Mouse (Mus musculus): ENCODE measurements around the gene Tcf25. TPM values are rescaled to one million over a fixed set of nuclear protein-coding genes. Genes with fewer than 3 reads are reported as not detected.
"Not testable (repeated sequence)": the region's sequence is repeated elsewhere in the genome, so short reads cannot be mapped to it uniquely, and the experiment has no call there.

Gene Tcf25
- polyA plus RNA-seq, 1 experiment from 2014 or later = 137 TPM

GRCm38 (mm10) chr8:123441788-123442187 is 68.2 kb downstream of the Tcf25 start:
- no peak for ATAC-seq (replicated peaks; ENCODE audit: insufficient number of reproducible peaks, insufficient read depth, low FRiP score, low read depth)
- 75% methylated on average over 2 of the region's 2 CpGs for WGBS

GRCm38 (mm10) chr8:123442351-123442750 is 68.8 kb downstream of the Tcf25 start:
- no peak for ATAC-seq (replicated peaks; ENCODE audit: insufficient number of reproducible peaks, insufficient read depth, low FRiP score, low read depth)
- 85% methylated on average over 5 of the region's 5 CpGs for WGBS
- Histone ChIP-seq H3K4me2 (peak overlapping the region; percentile 70; the same call in 1 of the 2 replicates), H3K27me3 (no peaks in the 10 kb centered on the region), H3K9me3 (replicated peaks) (no peaks in the 10 kb centered on the region), H3K27ac (no peak overlapping the region), H3K36me3 (no peaks in the 10 kb centered on the region), H3K4me1 (replicated peaks) (peaks cover 30% of the 10 kb centered on the region), H3K9ac (peak overlapping the region; percentile 85; the same call in 1 of the 2 replicates), H3K4me3 (peak overlapping the region; percentile 80; the same call in 1 of the 2 replicates)

More at GRCm38 (mm10) chr8:123441788-123442187, 68.2 kb downstream of the Tcf25 start:
- no peaks in the 10 kb centered on the region for H3K36me3 ChIP-seq
- peaks cover 24% of the 10 kb centered on the region for H3K4me1 ChIP-seq (replicated peaks)
- H3K27me3 ChIP-seq = no peaks in the 10 kb centered on the region
- no peaks in the 10 kb centered on the region for H3K9me3 ChIP-seq (replicated peaks)
- no peak overlapping the region for H3K4me3 ChIP-seq
- H3K4me2 ChIP-seq = no peak overlapping the region
- no peak overlapping the region for H3K9ac ChIP-seq
- no peak overlapping the region for H3K27ac ChIP-seq

- Histone ChIP-seq H3K36me3 (no peaks in the 10 kb centered on the region), H3K9ac (peak overlapping the region; percentile 85), H3K9me3 (replicated peaks) (no peaks in the 10 kb centered on the region), H3K27me3 (no peaks in the 10 kb centered on the region), H3K27ac (peak overlapping the region; percentile 80), H3K4me2 (peak overlapping the region; percentile 70), H3K4me1 (replicated peaks) (peaks cover 33% of the 10 kb centered on the region), H3K4me3 (peak overlapping the region; percentile 80)
- 1% methylated on average over 41 of the region's 41 CpGs for WGBS
- peak; percentile 95 for ATAC-seq (replicated peaks; ENCODE audit: insufficient number of reproducible peaks, insufficient read depth, low FRiP score, low read depth)
These were observed 69.5 kb downstream of the Tcf25 start for GRCm38 (mm10) chr8:123442871-123443575.

DNA sequence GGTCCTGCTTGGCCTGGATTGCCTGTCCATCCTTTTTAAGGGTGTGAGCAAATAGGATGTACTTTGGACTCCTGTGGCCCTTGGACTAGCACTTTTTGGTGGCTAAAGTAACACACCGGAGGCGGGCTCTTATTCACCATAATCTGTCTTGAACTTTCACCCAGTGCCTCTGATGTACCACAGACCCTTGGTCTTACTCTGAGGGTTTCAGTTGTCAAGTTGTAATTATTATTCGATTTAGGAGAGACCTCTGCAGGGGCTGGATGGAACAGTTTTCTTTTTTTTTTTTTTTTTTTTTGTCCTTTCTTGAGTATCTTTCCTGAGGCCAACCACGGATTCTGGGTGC is 70.0 kb downstream of the Tcf25 start:
- Histone ChIP-seq H3K9ac (peak overlapping the region; percentile 85), H3K4me2 (peak overlapping the region; percentile 70), H3K27me3 (no peaks in the 10 kb centered on the region), H3K36me3 (no peaks in the 10 kb centered on the region), H3K4me1 (replicated peaks) (peaks cover 33% of the 10 kb centered on the region), H3K27ac (peak overlapping the region; percentile 80; the same call in 1 of the 2 replicates), H3K9me3 (replicated peaks) (no peaks in the 10 kb centered on the region), H3K4me3 (peak overlapping the region; percentile 80)
- 28% methylated on average over 4 of the region's 4 CpGs for WGBS
- ATAC-seq (replicated peaks; ENCODE audit: insufficient number of reproducible peaks, insufficient read depth, low FRiP score, low read depth) = no peak

DNA sequence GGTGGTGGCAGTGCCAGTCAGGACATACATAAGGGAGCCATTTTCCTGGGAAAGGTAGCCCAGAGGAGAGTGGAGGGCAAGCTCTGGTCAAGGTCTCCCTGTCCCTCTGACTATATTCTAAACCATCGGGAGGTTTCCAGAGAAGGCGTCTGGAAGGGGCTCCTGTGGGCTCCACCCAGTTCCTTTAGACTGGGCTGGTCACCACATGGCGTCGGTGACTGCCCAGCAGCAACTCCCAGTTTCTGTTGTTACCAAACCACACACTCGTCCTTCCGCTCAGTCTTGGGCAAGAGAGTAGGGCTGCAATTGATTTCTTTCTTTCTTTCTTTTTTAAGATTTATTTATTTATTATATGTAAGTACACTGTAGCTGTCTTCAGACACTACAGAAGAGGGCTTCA is 70.6 kb downstream of the Tcf25 start:
- no peaks in the 10 kb centered on the region for H3K9me3 ChIP-seq (replicated peaks)
- H3K27me3 ChIP-seq = no peaks in the 10 kb centered on the region
- H3K4me1 ChIP-seq (replicated peaks) = peaks cover 33% of the 10 kb centered on the region
- 87% methylated on average over 6 of the region's 6 CpGs for WGBS
- peak overlapping the region; percentile 70; the same call in 1 of the 2 replicates for H3K4me2 ChIP-seq
- 0 out of 2 replicates have a peak overlapping the region, but pooled peaks have one; percentile 85 for H3K9ac ChIP-seq
- H3K36me3 ChIP-seq = 0 out of 2 replicates have a peak, but pooled peaks cover 2% of the 10 kb centered on the region
- no peak for ATAC-seq (replicated peaks; ENCODE audit: insufficient number of reproducible peaks, insufficient read depth, low FRiP score, low read depth)
- peak overlapping the region; percentile 80; the same call in 1 of the 2 replicates for H3K4me3 ChIP-seq
- no peak overlapping the region for H3K27ac ChIP-seq

DNA sequence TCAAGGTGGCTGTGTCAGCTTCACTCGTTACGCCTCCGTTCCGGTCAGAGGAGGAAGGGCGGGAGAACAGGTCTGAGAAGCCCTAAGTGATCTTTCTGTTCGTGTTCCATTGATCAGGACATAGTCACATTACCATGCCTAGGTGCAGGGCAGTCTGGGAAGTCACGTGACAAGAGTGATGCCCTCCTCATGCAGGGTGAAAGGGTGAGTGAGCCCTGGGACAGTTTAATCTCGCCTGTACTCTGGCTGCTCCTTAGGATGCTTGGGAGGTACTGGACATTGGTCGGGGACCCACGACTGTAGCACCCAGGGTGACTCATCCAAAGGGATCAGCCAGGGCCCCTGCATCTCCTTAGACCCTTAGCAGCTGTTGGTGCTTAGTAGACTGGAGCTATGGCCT is 72.4 kb downstream of the Tcf25 start:
- Histone ChIP-seq H3K36me3 (0 out of 2 replicates have a peak, but pooled peaks cover 5% of the 10 kb centered on the region), H3K9me3 (replicated peaks) (no peaks in the 10 kb centered on the region), H3K4me2 (no peak overlapping the region), H3K9ac (no peak overlapping the region), H3K4me3 (no peak overlapping the region), H3K27ac (no peak overlapping the region), H3K27me3 (no peaks in the 10 kb centered on the region), H3K4me1 (replicated peaks) (peaks cover 33% of the 10 kb centered on the region)
- ATAC-seq (replicated peaks; ENCODE audit: insufficient number of reproducible peaks, insufficient read depth, low FRiP score, low read depth) = no peak
- 71% methylated on average over 10 of the region's 10 CpGs for WGBS

GRCm38 (mm10) chr8:123446799-123447198 is 73.2 kb downstream of the Tcf25 start:
- no peaks in the 10 kb centered on the region for H3K9me3 ChIP-seq (replicated peaks)
- no peak overlapping the region for H3K9ac ChIP-seq
- H3K4me3 ChIP-seq = no peak overlapping the region
- 0 out of 2 replicates have a peak, but pooled peaks cover 5% of the 10 kb centered on the region for H3K36me3 ChIP-seq
- WGBS = 30% methylated on average over 6 of the region's 6 CpGs
- peaks cover 33% of the 10 kb centered on the region for H3K4me1 ChIP-seq (replicated peaks)
- peak overlapping the region; percentile 41 for H3K27ac ChIP-seq
- H3K4me2 ChIP-seq = no peak overlapping the region
- H3K27me3 ChIP-seq = no peaks in the 10 kb centered on the region
- no peak; the same call in 1 of the 2 replicates for ATAC-seq (replicated peaks; ENCODE audit: insufficient number of reproducible peaks, insufficient read depth, low FRiP score, low read depth)

GRCm38 (mm10) chr8:123450783-123451182 is 77.2 kb downstream of the Tcf25 start:
- ATAC-seq (replicated peaks; ENCODE audit: insufficient number of reproducible peaks, insufficient read depth, low FRiP score, low read depth) = no peak
- no peaks in the 10 kb centered on the region for H3K9me3 ChIP-seq (replicated peaks)
- 88% methylated on average over 5 of the region's 5 CpGs for WGBS

DNA sequence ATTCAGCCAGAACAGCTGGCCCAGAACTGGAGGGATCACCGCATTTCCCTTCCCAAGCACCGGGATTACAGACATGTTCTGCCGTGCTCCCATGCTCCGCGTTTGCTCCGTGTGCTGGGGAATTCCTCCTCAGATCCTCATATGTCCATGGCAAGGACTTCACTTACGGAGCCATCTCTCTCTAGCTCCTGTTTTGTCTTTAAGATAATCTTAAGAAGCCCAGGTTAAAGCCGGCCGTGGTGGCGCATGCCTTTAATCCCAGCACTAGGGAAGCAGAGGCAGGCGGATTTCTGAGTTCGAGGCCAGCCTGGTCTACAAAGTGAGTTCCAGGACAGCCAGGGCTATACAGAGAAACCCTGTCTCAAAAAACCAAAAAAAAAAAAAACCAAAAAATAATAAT is 78.2 kb downstream of the Tcf25 start:
- H3K4me1 ChIP-seq (replicated peaks); H3K27me3 ChIP-seq; H3K9ac ChIP-seq; H3K9me3 ChIP-seq (replicated peaks); H3K4me3 ChIP-seq; ATAC-seq (replicated peaks; ENCODE audit: insufficient number of reproducible peaks, insufficient read depth, low FRiP score, low read depth); H3K27ac ChIP-seq; H3K4me2 ChIP-seq: not testable (repeated sequence)
- WGBS = 91% methylated on average over 12 of the region's 12 CpGs
- H3K36me3 ChIP-seq = peaks cover 36% of the 10 kb centered on the region

More at GRCm38 (mm10) chr8:123450783-123451182, 77.2 kb downstream of the Tcf25 start:
- Histone ChIP-seq H3K36me3 (peaks cover 31% of the 10 kb centered on the region), H3K4me1 (replicated peaks) (peaks cover 19% of the 10 kb centered on the region), H3K9ac (no peak overlapping the region), H3K27ac (no peak overlapping the region), H3K4me3 (no peak overlapping the region), H3K4me2 (no peak overlapping the region), H3K27me3 (no peaks in the 10 kb centered on the region)

- peaks cover 38% of the 10 kb centered on the region for H3K36me3 ChIP-seq
- H3K9ac ChIP-seq = no peak overlapping the region
- H3K4me2 ChIP-seq = no peak overlapping the region
- no peak for ATAC-seq (replicated peaks; ENCODE audit: insufficient number of reproducible peaks, insufficient read depth, low FRiP score, low read depth)
- no peak overlapping the region for H3K4me3 ChIP-seq
- H3K9me3 ChIP-seq (replicated peaks) = no peaks in the 10 kb centered on the region
- peaks cover 5% of the 10 kb centered on the region for H3K4me1 ChIP-seq (replicated peaks)
- H3K27me3 ChIP-seq = no peaks in the 10 kb centered on the region
- no peak overlapping the region for H3K27ac ChIP-seq
- WGBS = 63% methylated on average over 4 of the region's 4 CpGs
These were observed 78.6 kb downstream of the Tcf25 start for GRCm38 (mm10) chr8:123452149-123452548.

DNA sequence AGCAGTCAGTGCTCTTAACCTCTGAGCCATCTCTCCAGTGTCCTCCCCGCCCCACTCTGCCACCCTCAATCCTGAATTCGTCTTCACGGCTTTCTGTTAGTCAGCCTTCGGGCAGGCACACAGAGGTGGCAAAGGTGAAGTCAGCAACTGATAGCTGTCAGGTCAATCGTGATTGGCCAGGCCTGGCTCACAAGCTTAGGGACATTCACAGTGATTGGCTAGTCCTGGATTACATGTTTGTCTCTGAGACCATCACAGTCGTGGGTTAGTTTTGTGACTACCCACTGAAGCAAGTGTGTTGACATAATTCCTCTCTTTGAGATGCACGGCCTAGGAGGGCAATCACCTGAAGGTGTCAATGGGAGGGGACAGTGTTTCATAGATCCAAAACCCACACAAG is 79.7 kb downstream of the Tcf25 start:
- ATAC-seq (replicated peaks; ENCODE audit: insufficient number of reproducible peaks, insufficient read depth, low FRiP score, low read depth) = no peak

More for the DNA sequence above, 79.7 kb downstream of the Tcf25 start:
- H3K27me3 ChIP-seq = no peaks in the 10 kb centered on the region
- H3K4me2 ChIP-seq = no peak overlapping the region
- no peak overlapping the region for H3K4me3 ChIP-seq
- 73% methylated on average over 7 of the region's 7 CpGs for WGBS
- H3K36me3 ChIP-seq = peaks cover 48% of the 10 kb centered on the region
- no peaks in the 10 kb centered on the region for H3K4me1 ChIP-seq (replicated peaks)
- H3K9me3 ChIP-seq (replicated peaks) = no peaks in the 10 kb centered on the region
- no peak overlapping the region for H3K27ac ChIP-seq
- no peak overlapping the region for H3K9ac ChIP-seq

Data from heart, embryonic 15.5 days (tissue).